In the genomic region with DNA sequence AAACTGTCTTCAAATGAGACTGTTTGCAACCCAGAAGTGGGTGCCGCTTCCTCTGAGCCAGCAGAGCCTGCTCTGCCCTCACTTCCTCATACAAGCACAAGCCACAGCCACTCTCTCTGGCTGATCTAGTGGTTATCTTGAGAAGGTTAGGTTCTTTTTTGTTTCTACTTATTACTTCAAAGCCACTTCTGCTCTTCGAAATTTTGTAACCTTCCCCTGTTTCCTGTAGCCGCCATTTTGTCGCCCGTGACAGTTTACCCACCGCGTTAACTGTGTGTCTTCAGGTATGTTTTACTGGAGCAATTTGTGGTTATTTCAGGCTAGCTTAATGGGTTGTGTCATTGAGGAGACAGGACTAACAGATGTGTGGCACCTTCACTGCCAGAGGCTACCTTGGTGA, we compare ENCODE assay signal across 12 mouse cellular contexts. TPM values are rescaled to one million over a fixed set of nuclear protein-coding genes. Genes with fewer than 3 reads are reported as not detected.
DNase-seq lines count a peak whose midpoint lies in the region; ATAC-seq and TF ChIP-seq lines count a peak whose summit lies in the region.
"Had no signal": no experiment of that assay in that cellular context is flagged by ENCODE, and none has a peak within 500 bp of the region (broad histone marks: within the 10 kb centered on the region; RNA-seq: fewer than 3 reads in every experiment).

No protein-coding gene starts in this region.

- no peak for TF ChIP-seq RAD21 in MEL (IDR thresholded peaks at IDR 0.05; ENCODE audit: low read depth, low read length)

- H3K36me3 ChIP-seq in MEL (ENCODE audit: control insufficient read depth in 1 of 2, insufficient read depth in 2 of 2, low read length in 2 of 2) = peaks cover 2 to 18% of the 10 kb centered on the region in 2 experiments; a peak in 3 of 4 replicates
- peaks cover 56% of the 10 kb centered on the region for H3K36me3 ChIP-seq in megakaryocyte, embryonic 14.5 days (replicated peaks; ENCODE audit: low read length)
- H3K36me3 ChIP-seq in hindbrain, embryonic 11.5 days (ENCODE audit: control insufficient read depth, insufficient read depth, low read length) = no peaks in the 10 kb centered on the region
- H3K36me3 ChIP-seq: midbrain, embryonic 13.5 days had no signal

- no peaks in the 10 kb centered on the region for H3K9me3 ChIP-seq in MEL (replicated peaks; ENCODE audit: insufficient read depth, low read length)
- no peaks in the 10 kb centered on the region for H3K9me3 ChIP-seq in megakaryocyte, embryonic 14.5 days
- H3K9me3 ChIP-seq in hindbrain, embryonic 11.5 days (ENCODE audit: control insufficient read depth, low read length) = no peaks in the 10 kb centered on the region
- H3K9me3 ChIP-seq: midbrain, embryonic 13.5 days had no signal

- H3K4me2 ChIP-seq in hindbrain, embryonic 11.5 days (replicated peaks; ENCODE audit: low read depth, low read length) = no peak overlapping the region
- H3K4me2 ChIP-seq: midbrain, embryonic 13.5 days had no signal

- peak; percentile 49 to 79; a peak in 2 of 4 replicates for TF ChIP-seq POLR2A in MEL (IDR thresholded peaks at IDR 0.05; ENCODE audit: control insufficient read depth in 1 of 2, insufficient read depth in 1 of 2, low read depth in 1 of 2, low read length in 2 of 2, poor library complexity in 1 of 2)

- peaks cover 32% of the 10 kb centered on the region for H3K79me2 ChIP-seq in MEL (ENCODE audit: control insufficient read depth, insufficient read depth, low read length, poor library complexity)

- WGBS in hindbrain, embryonic 11.5 days = 93% methylated on average over 7 of the region's 7 CpGs

- no peaks in the 10 kb centered on the region for H3K27me3 ChIP-seq in MEL (ENCODE audit: control insufficient read depth in 1 of 2, insufficient read depth in 2 of 2, low read length in 2 of 2)
- no peaks in the 10 kb centered on the region for H3K27me3 ChIP-seq in megakaryocyte, embryonic 14.5 days (replicated peaks)
- H3K27me3 ChIP-seq in hindbrain, embryonic 11.5 days (ENCODE audit: control insufficient read depth, insufficient read depth, low read length) = no peaks in the 10 kb centered on the region
- H3K27me3 ChIP-seq: midbrain, embryonic 13.5 days had no signal

- no peak for TF ChIP-seq CTCF in MEL (IDR thresholded peaks at IDR 0.05 in 2 of 3, conservative IDR thresholded peaks at IDR 0.05 in 1 of 3; ENCODE audit: control insufficient read depth in 1 of 3, insufficient read depth in 1 of 3, low read depth in 2 of 3, low read length in 3 of 3, poor library complexity in 1 of 3, severe bottlenecking in 1 of 3)

- peaks cover 7 to 18% of the 10 kb centered on the region in 2 experiments; a peak in 3 of 4 replicates for H3K4me1 ChIP-seq in MEL (ENCODE audit: control insufficient read depth in 1 of 2, insufficient read depth in 2 of 2, low read length in 2 of 2)
- H3K4me1 ChIP-seq in megakaryocyte, embryonic 14.5 days = peaks cover 71% of the 10 kb centered on the region
- no peaks in the 10 kb centered on the region for H3K4me1 ChIP-seq in hindbrain, embryonic 11.5 days (replicated peaks; ENCODE audit: control insufficient read depth, insufficient read depth, low read length)
- H3K4me1 ChIP-seq: midbrain, embryonic 13.5 days had no signal

- TF ChIP-seq EP300 in MEL (IDR thresholded peaks at IDR 0.05; ENCODE audit: low read depth in 1 of 2, low read length in 2 of 2) = peak; percentile 4 to 55; a peak in 2 of 4 replicates

- peak overlapping the region; percentile 98 for H3K27ac ChIP-seq in MEL (ENCODE audit: control insufficient read depth, low read depth, low read length)
- H3K27ac ChIP-seq in hindbrain, embryonic 11.5 days (ENCODE audit: low read depth, low read length) = no peak overlapping the region
- H3K27ac ChIP-seq: midbrain, embryonic 13.5 days had no signal

- H3K4me3 ChIP-seq in MEL (ENCODE audit: control insufficient read depth in 1 of 2, insufficient read depth in 1 of 2, low read depth in 2 of 2, low read length in 2 of 2) = peak overlapping the region; percentile 77 to 92
- H3K4me3 ChIP-seq in megakaryocyte, embryonic 14.5 days (replicated peaks) = peak overlapping the region; percentile 87
- H3K4me3 ChIP-seq in hindbrain, embryonic 11.5 days (ENCODE audit: low read depth, low read length) = no peak overlapping the region
- H3K4me3 ChIP-seq: erythroblast, embryonic 14.5 days; midbrain, embryonic 13.5 days had no signal

- peak; percentile 94 for ATAC-seq in granulocyte monocyte progenitor cell, adult 5-6 weeks (replicated peaks; ENCODE audit: poor library complexity, severe bottlenecking)
- no peak for ATAC-seq in hindbrain, embryonic 11.5 days (ENCODE audit: low FRiP score)
- ATAC-seq: midbrain, embryonic 13.5 days had no signal

- peak; percentile 94 for DNase-seq in MEL (ENCODE audit: low read depth, low spot score)
- peak; percentile 50 to 78 for DNase-seq in thymus, adult 18-20 months
- no peak for DNase-seq in hindbrain, embryonic 11.5 days (ENCODE audit: low spot score)
- no peak for DNase-seq in kidney, postnatal 10 days
- no peak for DNase-seq in frontal cortex, adult 2 months (ENCODE audit: extremely low spot score in 1 of 2, low spot score in 1 of 2)
- DNase-seq: cerebellum, adult 18-20 months; heart, postnatal 4 days; layer of hippocampus, postnatal 36 days had no signal

- peak overlapping the region; percentile 74 for H3K9ac ChIP-seq in MEL (ENCODE audit: control insufficient read depth, low read depth, low read length, poor library complexity, severe bottlenecking)
- H3K9ac ChIP-seq in hindbrain, embryonic 11.5 days (ENCODE audit: low read depth, low read length) = no peak overlapping the region
- H3K9ac ChIP-seq: midbrain, embryonic 13.5 days had no signal

TF ChIP-seq in MEL, 35 proteins besides CTCF, POLR2A, EP300 and RAD21 (continues in another document):
- TF ChIP-seq MYC (IDR thresholded peaks at IDR 0.05; ENCODE audit: low read depth, low read length) (no peak), GABPA (IDR thresholded peaks at IDR 0.05; ENCODE audit: low read depth, low read length) (no peak), JUND (IDR thresholded peaks at IDR 0.05; ENCODE audit: low read depth, low read length) (0 out of 2 replicates have a peak, but pooled peaks have one; percentile 60), SIN3A (IDR thresholded peaks at IDR 0.05; ENCODE audit: low read length) (peak; percentile 81; the same call in 1 of the 2 replicates), POLR2AphosphoS5 (IDR thresholded peaks at IDR 0.05; ENCODE audit: borderline replicate concordance, low read depth, low read length) (no peak), ZC3H11A (IDR thresholded peaks at IDR 0.05; ENCODE audit: low read depth, low read length) (0 out of 2 replicates have a peak, but pooled peaks have one; percentile 32), E2F4 (IDR thresholded peaks at IDR 0.05; ENCODE audit: borderline replicate concordance, low read depth, low read length) (no peak), HCFC1 (IDR thresholded peaks at IDR 0.05; ENCODE audit: low read depth, low read length) (peak; percentile 55), MAZ (IDR thresholded peaks at IDR 0.05; ENCODE audit: low read depth, low read length) (no peak), GATA1 (IDR thresholded peaks at IDR 0.05; ENCODE audit: low read depth, low read length) (peak; percentile 50; the same call in 1 of the 2 replicates), TAL1 (IDR thresholded peaks at IDR 0.05; ENCODE audit: low read length) (no peak), MXI1 (IDR thresholded peaks at IDR 0.05; ENCODE audit: low read depth, low read length) (peak; percentile 54), BHLHE40 (IDR thresholded peaks at IDR 0.05; ENCODE audit: borderline replicate concordance, low read depth, low read length) (no peak; the same call in 1 of the 2 replicates), POLR2AphosphoS2 (IDR thresholded peaks at IDR 0.05; ENCODE audit: low read length) (peak; percentile 70; the same call in 1 of the 2 replicates), NELFE (IDR thresholded peaks at IDR 0.05; ENCODE audit: low read depth, low read length) (peak; percentile 71), CHD2 (IDR thresholded peaks at IDR 0.05; ENCODE audit: low read length) (no peak; the same call in 1 of the 2 replicates), RCOR1 (IDR thresholded peaks at IDR 0.05; ENCODE audit: low read depth, low read length) (peak; percentile 54; the same call in 1 of the 2 replicates), TCF12 (IDR thresholded peaks at IDR 0.05; ENCODE audit: low read depth, low read length) (peak; percentile 42), CHD1 (IDR thresholded peaks at IDR 0.05; ENCODE audit: low read depth, low read length) (peak; percentile 82; the same call in 1 of the 2 replicates), MYB (IDR thresholded peaks at IDR 0.05; ENCODE audit: low read depth, low read length) (0 out of 2 replicates have a peak, but pooled peaks have one; percentile 41), ETS1 (IDR thresholded peaks at IDR 0.05; ENCODE audit: low read depth, low read length) (peak; percentile 57), MAX (IDR thresholded peaks at IDR 0.05; ENCODE audit: low read length) (peak; percentile 69), TBP (IDR thresholded peaks at IDR 0.05; ENCODE audit: low read depth, low read length) (peak; percentile 91), NRF1 (IDR thresholded peaks at IDR 0.05; ENCODE audit: insufficient read depth, low read depth, low read length, poor library complexity, severe bottlenecking) (no peak), USF2 (IDR thresholded peaks at IDR 0.05; ENCODE audit: borderline replicate concordance in 1 of 2, insufficient read depth in 1 of 2, low read depth in 1 of 2, low read length in 2 of 2) (no peak), MEF2A (IDR thresholded peaks at IDR 0.05; ENCODE audit: extremely low read depth, insufficient replicate concordance, low read depth, low read length, poor library complexity, severe bottlenecking) (no peak), SMC3 (IDR thresholded peaks at IDR 0.05; ENCODE audit: low read depth, low read length) (no peak; the same call in 1 of the 2 replicates), KAT2A (conservative IDR thresholded peaks at IDR 0.05; ENCODE audit: low read depth, low read length) (0 out of 2 replicates have a peak, but pooled peaks have one; percentile 23), ZMIZ1 (IDR thresholded peaks at IDR 0.05; ENCODE audit: low read depth, low read length) (peak; percentile 73; the same call in 1 of the 2 replicates)

RNA-seq across cellular contexts. Expression of gene Dock8, which starts 53.0 kb away (rescaled TPM):
- total RNA-seq in MEL (2012; rRNA removed) = 16.1 and 17.8 TPM in 2 replicates
- polyA plus RNA-seq in MEL (2012; ENCODE audit: insufficient read depth in 1 of 2, insufficient read length in 2 of 2, low read depth in 1 of 2, low replicate concordance in 2 of 2, missing spikeins in 1 of 2) = 10 to 100 TPM in 1 of 2 experiments, not detected in 1; 30.1 TPM
- total RNA-seq in granulocyte monocyte progenitor cell, adult 5-6 weeks (2014; fragmentation: Nextera tagmentation) = 100 and 126 TPM in 2 replicates
- total RNA-seq in granulocyte monocyte progenitor cell, adult 5-6 weeks (2017) = 46.1 and 58.8 TPM in 2 replicates
- polyA plus RNA-seq in megakaryocyte, embryonic 14.5 days (2012; ENCODE audit: insufficient read depth, low replicate concordance) = 7.9 and 18.0 TPM in 2 replicates
- 0.70 and 4.1 TPM in 2 replicates for polyA plus RNA-seq in hindbrain, embryonic 11.5 days (2014; fragmentation: Nextera tagmentation; extraction: Ambion mirVana)
- polyA plus RNA-seq in frontal cortex, adult 2 months (2012; rRNA removed) = 1.4 and 2.1 TPM in 2 replicates

Comparison
In these comparisons a context has a peak if more than half of its experiments do, and no peak if none do; other contexts are left out.
1. DNase-seq: peak in MEL (single experiment) and thymus, adult 18-20 months (2 of 2); none in hindbrain, embryonic 11.5 days (single experiment), kidney, postnatal 10 days (single experiment) and frontal cortex, adult 2 months (0 of 2).